Mouse (Mus musculus) heart, embryonic 16.5 days (tissue): ENCODE results near the gene Dgkg. TPM values are rescaled to one million over a fixed set of nuclear protein-coding genes. Genes with fewer than 3 reads are reported as not detected.

Experiments
- ATAC-seq: fragments of 200-750 bp; cut with Nextera tagmentation; replicated peaks from 2 replicates; pipeline ENCODE4 v1.8.0; 2017; ENCODE audit warnings: moderate number of reproducible peaks; ENCODE audit not compliant: insufficient read depth, low FRiP score; ENCODE audit errors: extremely low read depth
- H3K27ac ChIP-seq: fragments of 300-500 bp; sonication (generic); 2 replicates; pipeline ENCODE4 v1.5.1; 2014; ENCODE audit warnings: mild to moderate bottlenecking, low read length, control low read depth, moderate library complexity
- H3K27me3 ChIP-seq: fragments of 300-500 bp; sonication (generic); 2 replicates; pipeline ENCODE4 v1.6.1; 2014; ENCODE audit warnings: low read length, mixed read lengths; ENCODE audit not compliant: control insufficient read depth, insufficient read depth
- H3K36me3 ChIP-seq: fragments of 300-500 bp; sonication (generic); 2 replicates; pipeline ENCODE4 v1.6.1; 2014; ENCODE audit not compliant: control insufficient read depth, insufficient read depth
- H3K4me1 ChIP-seq: fragments of 300-500 bp; sonication (generic); 2 replicates; pipeline ENCODE4 v1.6.1; 2014; ENCODE audit warnings: low read length, mixed read lengths; ENCODE audit not compliant: control insufficient read depth, insufficient read depth
- H3K4me2 ChIP-seq: fragments of 300-500 bp; sonication (generic); 2 replicates; pipeline ENCODE4 v1.6.1; 2014; ENCODE audit warnings: low read depth, mild to moderate bottlenecking, control low read depth, low read length
- H3K4me3 ChIP-seq: fragments of 300-500 bp; sonication (generic); 2 replicates; pipeline ENCODE4 v1.5.1; 2014; ENCODE audit warnings: mild to moderate bottlenecking, control low read depth, low read length
- H3K9ac ChIP-seq: fragments of 300-500 bp; sonication (generic); 2 replicates; pipeline ENCODE4 v1.6.1; 2014; ENCODE audit warnings: low read length, control low read depth
- H3K9me3 ChIP-seq: fragments of 300-500 bp; sonication (generic); replicated peaks from 2 replicates; pipeline ENCODE4 v1.6.1; 2016; ENCODE audit warnings: low read length; ENCODE audit not compliant: control insufficient read depth
- WGBS: fragments of 180-500 bp; shearing (Covaris S2); extraction: QIAGEN DNeasy Blood & Tissue Kit; methylation state at CpG from one replicate; pipeline ENCODE4 v1.1.7; 2014; 5-methylcytosine and 5-hydroxymethylcytosine counted together
- polyA plus RNA-seq: library from polyadenylated mRNA; unstranded; fragments of >200 nt; fragmentation: Nextera tagmentation; extraction: Ambion mirVana; gene quantifications from 2 replicates; pipeline ENCODE4 v1.2.1, GENCODE M21; 2015

Dgkg gene
- polyA plus RNA-seq, 1 experiment from 2014 or later = 1.4 TPM

DNA sequence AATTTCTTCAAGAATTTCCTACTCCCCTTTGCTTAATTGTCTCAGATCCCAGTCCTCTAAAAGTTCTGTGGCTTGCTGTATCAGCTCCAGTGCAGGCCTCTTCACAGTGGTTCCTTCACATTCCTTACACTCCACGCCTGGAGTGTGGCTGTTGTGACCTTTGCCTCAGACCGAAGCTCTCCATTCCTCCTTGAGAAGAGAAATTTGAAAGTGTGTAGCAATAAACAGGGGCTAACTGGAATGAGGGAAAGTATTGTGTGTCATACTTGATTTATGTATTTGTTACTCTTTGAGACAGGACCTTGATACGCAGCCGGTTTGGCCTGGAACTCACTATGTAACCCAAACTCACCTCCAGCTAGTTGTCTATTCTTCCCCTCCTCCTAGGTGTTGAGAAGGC is 215.7 kb downstream of the Dgkg start:
- no peaks in the 10 kb centered on the region for H3K36me3 ChIP-seq
- no peak overlapping the region for H3K27ac ChIP-seq
- H3K4me1 ChIP-seq = peaks cover 18% of the 10 kb centered on the region
- H3K9ac ChIP-seq = no peak overlapping the region
- H3K27me3 ChIP-seq = no peaks in the 10 kb centered on the region
- no peak overlapping the region for H3K4me3 ChIP-seq
- no peak for ATAC-seq
- no peak overlapping the region for H3K4me2 ChIP-seq
- 69% methylated on average over 4 of the region's 4 CpGs for WGBS
- H3K9me3 ChIP-seq = no peaks in the 10 kb centered on the region

DNA sequence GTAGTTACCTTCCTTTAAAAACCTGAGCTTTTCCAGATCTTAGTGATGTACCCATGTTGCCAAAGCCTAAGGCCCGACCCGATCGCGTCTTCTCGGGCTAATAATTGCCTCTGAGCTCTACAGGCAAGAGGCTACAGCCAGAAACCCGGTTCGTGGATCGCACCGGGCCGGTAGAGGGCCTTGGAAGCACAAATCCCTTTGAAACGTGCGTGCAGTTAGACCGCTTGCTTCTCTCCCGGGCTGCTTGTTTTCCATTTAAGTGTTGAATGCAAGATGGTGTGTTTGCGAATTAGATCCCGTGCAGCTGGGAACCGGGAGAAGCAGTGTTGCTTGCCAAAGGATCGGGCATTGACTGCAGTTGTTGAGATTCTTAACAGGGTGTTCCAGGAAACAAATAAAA is 216.8 kb downstream of the Dgkg start:
- H3K4me1 ChIP-seq = peaks cover 18% of the 10 kb centered on the region
- H3K27ac ChIP-seq = peak overlapping the region; percentile 87
- H3K27me3 ChIP-seq = no peaks in the 10 kb centered on the region
- H3K36me3 ChIP-seq = no peaks in the 10 kb centered on the region; the same call in 1 of the 2 replicates
- no peak for ATAC-seq
- H3K9ac ChIP-seq = peak overlapping the region; percentile 71
- peak overlapping the region; percentile 87 for H3K4me2 ChIP-seq
- H3K4me3 ChIP-seq = peak overlapping the region; percentile 60
- WGBS = under 1% methylated on average over 18 of the region's 18 CpGs
- H3K9me3 ChIP-seq = no peaks in the 10 kb centered on the region

DNA sequence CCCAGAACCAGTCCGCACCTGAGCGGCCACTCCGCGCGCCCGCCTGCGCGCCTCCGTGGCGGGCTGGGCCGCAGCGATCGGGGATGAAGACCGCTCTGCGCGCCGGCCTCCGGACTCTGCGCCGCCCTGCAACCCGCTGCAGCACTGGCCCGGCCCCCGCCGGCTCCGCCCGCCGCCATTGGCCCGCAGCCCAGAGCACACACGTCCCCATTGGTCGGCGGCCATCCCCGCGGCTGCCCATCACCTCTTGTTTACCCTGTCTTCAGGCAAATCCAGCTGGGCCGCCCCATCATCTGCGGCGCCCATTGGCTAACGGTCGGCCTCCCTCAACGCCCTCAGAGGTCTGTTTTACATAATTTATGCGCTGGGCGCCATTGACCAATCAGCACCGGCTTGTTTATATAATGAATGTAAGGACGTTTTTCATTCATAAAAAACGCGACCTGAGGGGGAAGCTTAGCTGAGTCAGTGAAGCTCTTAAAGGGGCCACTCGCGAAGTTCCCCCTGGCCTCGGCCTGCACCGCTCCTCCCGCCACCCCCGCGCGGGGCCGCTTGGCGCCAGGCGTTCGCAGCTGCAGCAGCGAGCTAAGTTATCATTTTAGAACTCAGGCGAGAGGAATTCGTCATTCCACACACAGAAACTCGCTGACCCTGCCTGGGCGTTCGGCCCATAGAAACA is 217.4 kb downstream of the Dgkg start, which contains the start of gene Etv5:
Etv5 (minus strand) TSS at position 221 of the 679 bp plus-strand sequence.
- peak; percentile 96 for ATAC-seq
- H3K4me1 ChIP-seq = peaks cover 18% of the 10 kb centered on the region
- peak within 1 kb of the TSS; percentile 87 for H3K27ac ChIP-seq
- peak within 1 kb of the TSS; percentile 88 for H3K9ac ChIP-seq
- H3K9me3 ChIP-seq = no peaks in the 10 kb centered on the region
- H3K4me3 ChIP-seq = peak within 1 kb of the TSS; percentile 91
- WGBS = under 1% methylated on average over 63 of the region's 63 CpGs
- H3K27me3 ChIP-seq = no peaks in the 10 kb centered on the region
- peak within 1 kb of the TSS; percentile 99 for H3K4me2 ChIP-seq
- H3K36me3 ChIP-seq = peaks cover 4% of the 10 kb centered on the region

DNA sequence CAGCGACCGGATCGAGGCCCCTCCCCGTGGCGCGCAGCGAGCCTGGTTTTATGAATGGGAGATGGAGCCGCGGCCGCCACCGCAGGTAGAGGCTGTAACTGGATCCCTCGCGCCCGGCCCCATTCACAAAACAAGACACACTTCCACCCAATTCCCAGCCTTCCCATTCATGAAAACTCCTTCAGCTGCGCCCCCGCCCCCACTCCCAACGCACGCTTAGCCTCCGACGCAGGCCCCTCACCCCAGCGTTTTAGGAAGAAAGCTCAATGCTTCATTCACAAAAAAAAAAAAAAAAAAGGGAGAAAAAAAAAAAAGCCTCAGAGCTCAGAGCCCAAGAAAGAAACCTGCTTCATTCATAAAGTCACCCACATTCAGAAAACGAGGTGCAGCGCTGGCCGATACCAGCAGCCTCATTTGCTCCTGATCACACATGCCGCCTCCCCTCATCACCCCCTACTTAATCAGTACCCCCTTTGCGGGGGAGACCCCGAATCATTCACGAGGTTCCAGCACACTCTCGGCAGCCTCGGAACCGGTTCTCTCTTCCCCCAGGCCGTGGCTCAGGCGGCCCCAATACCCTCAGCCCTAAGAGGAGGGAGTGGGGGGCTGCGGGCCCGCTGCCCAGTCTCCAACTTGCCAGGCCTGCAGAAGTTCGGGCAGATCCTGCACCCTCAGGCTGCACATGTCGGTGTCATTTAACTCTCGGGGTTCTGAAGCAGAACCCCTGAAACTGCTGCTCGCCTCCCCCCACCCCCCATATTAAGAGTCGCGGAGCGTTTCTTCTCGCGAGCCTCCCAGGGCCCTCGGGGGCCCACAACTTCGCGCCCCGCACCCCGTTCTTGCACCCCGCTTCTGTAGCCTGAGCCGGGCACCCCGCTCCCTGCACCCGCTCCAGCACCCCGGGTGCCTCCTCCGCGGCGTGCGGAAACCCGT is 218.3 kb downstream of the Dgkg start:
- peaks cover 18% of the 10 kb centered on the region for H3K4me1 ChIP-seq
- peak overlapping the region; percentile 88 for H3K9ac ChIP-seq
- no peaks in the 10 kb centered on the region for H3K9me3 ChIP-seq
- peaks cover 4% of the 10 kb centered on the region for H3K36me3 ChIP-seq
- H3K27ac ChIP-seq = peak overlapping the region; percentile 80
- H3K4me2 ChIP-seq = peak overlapping the region; percentile 99
- peak overlapping the region; percentile 91 for H3K4me3 ChIP-seq
- under 1% methylated on average over 59 of the region's 59 CpGs for WGBS
- ATAC-seq = peak; percentile 4; the same call in 1 of the 2 replicates
- H3K27me3 ChIP-seq = no peaks in the 10 kb centered on the region

DNA sequence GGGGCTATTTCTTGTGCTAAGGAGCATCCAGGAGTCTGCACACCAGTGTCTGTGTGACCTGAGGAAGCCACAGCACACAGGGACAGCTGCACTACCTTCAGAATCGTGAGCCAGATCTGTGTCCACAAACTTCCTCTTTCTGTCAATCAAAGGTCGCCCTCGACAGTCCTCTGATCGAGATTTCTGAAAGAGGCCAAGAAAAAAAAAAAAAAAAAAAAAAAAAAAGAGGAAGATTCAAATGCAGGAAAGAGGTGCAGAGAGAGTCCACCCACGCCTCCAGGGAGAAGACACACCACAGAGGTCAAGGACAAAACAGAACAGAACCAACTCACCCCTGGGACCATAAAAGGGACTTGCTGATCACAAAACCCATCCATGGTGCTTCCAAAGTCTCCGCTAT is 220.9 kb downstream of the Dgkg start:
- Histone ChIP-seq H3K9ac (no peak overlapping the region), H3K27ac (no peak overlapping the region), H3K4me2 (no peak overlapping the region), H3K36me3 (peaks cover 4% of the 10 kb centered on the region), H3K27me3 (no peaks in the 10 kb centered on the region), H3K9me3 (no peaks in the 10 kb centered on the region), H3K4me1 (peaks cover 14% of the 10 kb centered on the region), H3K4me3 (no peak overlapping the region)
- ATAC-seq = no peak
- 50% methylated on average over 6 of the region's 6 CpGs for WGBS

DNA sequence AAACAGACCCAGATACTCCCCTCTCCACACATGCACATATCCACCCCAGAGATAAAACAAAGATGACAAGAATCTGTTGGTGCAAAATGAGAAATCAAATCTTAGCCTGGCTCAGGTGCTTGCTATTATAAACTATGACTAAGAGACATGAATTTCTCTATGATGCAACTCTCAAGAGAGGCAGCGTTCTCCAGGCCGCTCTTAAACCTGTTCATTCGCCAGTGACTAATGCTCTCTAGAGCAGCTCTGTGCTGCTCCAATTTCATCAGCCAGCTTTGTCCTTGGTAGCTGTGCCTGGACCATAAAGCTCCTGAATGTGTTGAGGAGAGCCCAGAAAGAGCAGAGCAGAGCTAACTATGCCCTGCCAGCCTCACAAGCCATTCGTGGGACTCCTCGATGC is 222.5 kb downstream of the Dgkg start:
- H3K4me3 ChIP-seq = no peak overlapping the region
- peaks cover 17% of the 10 kb centered on the region for H3K4me1 ChIP-seq
- no peak for ATAC-seq
- no peak overlapping the region for H3K9ac ChIP-seq
- 71% methylated on average over 5 of the region's 5 CpGs for WGBS
- H3K9me3 ChIP-seq = no peaks in the 10 kb centered on the region
- peaks cover 4% of the 10 kb centered on the region for H3K36me3 ChIP-seq
- no peak overlapping the region for H3K4me2 ChIP-seq
- no peak overlapping the region for H3K27ac ChIP-seq
- no peaks in the 10 kb centered on the region for H3K27me3 ChIP-seq

DNA sequence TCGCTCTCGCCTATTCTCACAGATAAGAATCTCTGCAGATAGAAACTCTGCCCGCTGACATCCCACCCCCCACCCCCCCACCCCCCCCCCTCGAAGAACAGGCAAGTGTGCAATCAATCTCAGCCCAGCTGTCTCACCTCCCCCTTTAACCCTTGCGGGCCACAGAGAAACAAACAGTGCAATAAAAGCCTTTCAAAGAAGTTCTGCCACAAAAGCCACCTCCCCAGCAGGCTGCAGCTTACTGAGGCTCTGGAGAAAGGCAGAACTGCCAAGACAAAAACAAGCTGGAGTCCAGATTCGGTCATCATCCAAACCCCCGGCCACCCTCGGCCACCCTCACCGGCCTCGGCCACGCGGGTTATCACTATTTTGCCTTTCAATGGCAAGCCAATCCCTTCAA is 223.1 kb downstream of the Dgkg start:
- 42% methylated on average over 12 of the region's 12 CpGs for WGBS
- no peak for ATAC-seq
- Histone ChIP-seq H3K36me3 (peaks cover 4% of the 10 kb centered on the region), H3K4me2 (no peak overlapping the region), H3K4me3 (no peak overlapping the region), H3K9me3 (no peaks in the 10 kb centered on the region), H3K27me3 (no peaks in the 10 kb centered on the region), H3K9ac (no peak overlapping the region), H3K4me1 (peaks cover 22% of the 10 kb centered on the region), H3K27ac (no peak overlapping the region)

DNA sequence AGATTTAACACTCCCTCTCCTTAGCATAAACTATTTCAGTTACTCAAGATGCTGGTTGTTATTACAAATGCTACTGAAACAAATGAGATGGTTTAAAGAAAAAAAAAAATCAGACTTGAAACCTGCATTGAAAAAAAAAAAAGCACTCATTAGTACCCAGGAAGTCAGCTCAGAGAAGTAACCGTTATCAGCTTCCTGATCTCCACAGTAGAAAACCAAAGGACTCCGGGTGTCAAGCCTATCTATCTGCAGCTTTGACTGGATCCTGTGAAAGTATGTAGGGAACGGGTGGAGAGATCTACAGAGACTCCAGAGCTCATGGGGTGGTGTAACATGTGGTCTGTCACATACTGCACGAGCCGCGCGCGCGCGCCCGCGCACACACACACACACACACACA is 225.2 kb downstream of the Dgkg start:
- WGBS = 69% methylated on average over 12 of the region's 12 CpGs
- H3K27ac ChIP-seq = no peak overlapping the region
- peaks cover 23% of the 10 kb centered on the region for H3K4me1 ChIP-seq
- no peak overlapping the region for H3K4me3 ChIP-seq
- no peak overlapping the region for H3K4me2 ChIP-seq
- H3K36me3 ChIP-seq = peaks cover 4% of the 10 kb centered on the region
- no peaks in the 10 kb centered on the region for H3K27me3 ChIP-seq
- no peaks in the 10 kb centered on the region for H3K9me3 ChIP-seq
- H3K9ac ChIP-seq = no peak overlapping the region
- ATAC-seq = no peak

DNA sequence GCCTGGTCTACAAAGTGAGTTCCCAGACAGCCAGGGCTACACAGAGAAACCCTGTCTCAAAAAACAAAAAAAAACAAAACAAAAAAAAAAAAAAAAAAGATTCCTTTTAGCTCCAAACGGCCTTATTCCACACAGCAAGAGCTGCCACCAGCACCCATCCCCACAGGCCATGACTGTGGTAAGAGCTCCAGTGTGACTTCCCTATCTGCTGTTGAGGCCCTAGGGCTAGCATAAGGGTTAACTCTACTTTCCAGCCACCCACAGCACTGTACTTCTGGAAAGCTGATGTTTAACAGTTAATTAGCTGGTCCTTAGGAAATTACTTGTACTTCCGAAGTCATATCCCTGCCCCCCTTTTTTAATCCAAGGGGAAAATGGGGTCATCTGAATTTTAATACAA is 225.7 kb downstream of the Dgkg start:
- no peak overlapping the region for H3K4me2 ChIP-seq

More for the DNA sequence above, 225.7 kb downstream of the Dgkg start:
- H3K36me3 ChIP-seq = peaks cover 4% of the 10 kb centered on the region
- ATAC-seq = no peak
- H3K4me1 ChIP-seq = peaks cover 23% of the 10 kb centered on the region
- no peak overlapping the region for H3K4me3 ChIP-seq
- H3K27me3 ChIP-seq = no peaks in the 10 kb centered on the region
- 84% methylated on average over 2 of the region's 2 CpGs for WGBS
- H3K9me3 ChIP-seq = no peaks in the 10 kb centered on the region
- no peak overlapping the region for H3K9ac ChIP-seq
- no peak overlapping the region for H3K27ac ChIP-seq
